Mouse (Mus musculus) kidney, adult 2 months (tissue): ENCODE data around the gene Gm5538. TPM values are rescaled to one million over a fixed set of nuclear protein-coding genes. Genes with fewer than 3 reads are reported as not detected.

Experiments
- DNase-seq: peaks from one replicate; pipeline ENCODE4 v3.0.0; 2021
- H3K27ac ChIP-seq: fragments of 200-500 bp; 2 replicates; pipeline ENCODE4 v1.5.1; 2012; ENCODE audit warnings: low read depth, low read length, control low read depth, inconsistent platforms; ENCODE audit not compliant: insufficient read depth
- H3K27me3 ChIP-seq: fragments of 200-500 bp; replicated peaks from 2 replicates; pipeline ENCODE4 v1.6.1; 2012; ENCODE audit warnings: mild to moderate bottlenecking, moderate library complexity, low read length, inconsistent platforms; ENCODE audit not compliant: control insufficient read depth, insufficient read depth
- H3K36me3 ChIP-seq: fragments of 200-500 bp; 2 replicates; pipeline ENCODE4 v1.6.1; 2012; ENCODE audit warnings: mild to moderate bottlenecking, moderate library complexity, low read length, inconsistent platforms; ENCODE audit not compliant: control insufficient read depth, insufficient read depth
- H3K4me1 ChIP-seq: fragments of 200-500 bp; 2 replicates; pipeline ENCODE4 v1.6.1; 2011; ENCODE audit warnings: low read length; ENCODE audit not compliant: control insufficient read depth, insufficient read depth
- H3K4me3 ChIP-seq: fragments of 200-500 bp; 2 replicates; pipeline ENCODE4 v1.5.1; 2011; ENCODE audit warnings: mild to moderate bottlenecking, low read depth, low read length, control low read depth; ENCODE audit not compliant: insufficient read depth
- CTCF ChIP-seq: fragments of 200-500 bp; conservative IDR thresholded peaks from 2 replicates; pipeline ENCODE4 v1.5.1; 2011; ENCODE audit warnings: low read depth, mild to moderate bottlenecking, control low read depth, low read length, moderate library complexity, mixed read lengths; ENCODE audit not compliant: insufficient read depth, insufficient read length
- POLR2A ChIP-seq: fragments of 200-500 bp; IDR thresholded peaks from one replicate; pipeline ENCODE4 v1.6.1; 2011; ENCODE audit warnings: low read depth, low read length, control low read depth
- WGBS: fragments of 180-500 bp; shearing (Covaris S2); methylation state at CpG from one replicate; pipeline ENCODE4 v1.1.7; 2018; 5-methylcytosine and 5-hydroxymethylcytosine counted together
- polyA plus RNA-seq: library from polyadenylated mRNA; depleted of rRNA; stranded (reverse); fragments of >200 nt; gene quantifications from 2 replicates; pipeline ENCODE4 v1.2.3, GENCODE M21; 2012; rRNA removed

Gene Gm5538
- polyA plus RNA-seq = not detected in 2 replicates

- WGBS = 84% methylated on average over 2 of the region's 2 CpGs
- Histone ChIP-seq H3K27ac (no peak within 1 kb of the TSS), H3K4me3 (no peak within 1 kb of the TSS), H3K36me3 (no peaks in the 10 kb centered on the region), H3K4me1 (no peaks in the 10 kb centered on the region), H3K27me3 (no peaks in the 10 kb centered on the region)
- no peak for DNase-seq
- TF ChIP-seq CTCF = no peak
- no peak for TF ChIP-seq POLR2A
Measured at GRCm38 (mm10) chr3:59729490-59729889, at the start of gene Gm5538. Gene Gm5538, plus strand, starts transcription at chr3:59729790.

- Histone ChIP-seq H3K27me3 (no peaks in the 10 kb centered on the region), H3K4me3 (no peak overlapping the region), H3K36me3 (no peaks in the 10 kb centered on the region), H3K4me1 (no peaks in the 10 kb centered on the region), H3K27ac (no peak overlapping the region)
- TF ChIP-seq POLR2A = no peak
- no peak for TF ChIP-seq CTCF
- no peak for DNase-seq
- 78% methylated on average over 3 of the region's 3 CpGs for WGBS
Measured at GRCm38 (mm10) chr3:59697391-59697790, 32.2 kb upstream of the Gm5538 start.

GRCm38 (mm10) chr3:59702614-59703110 is 26.9 kb upstream of the Gm5538 start:
- 92% methylated on average over 1 of the region's 1 CpGs for WGBS
- DNase-seq = no peak
- Histone ChIP-seq H3K4me3 (no peak overlapping the region), H3K27ac (no peak overlapping the region), H3K4me1 (no peaks in the 10 kb centered on the region), H3K27me3 (no peaks in the 10 kb centered on the region), H3K36me3 (no peaks in the 10 kb centered on the region)
- TF ChIP-seq CTCF (no peak), POLR2A (no peak)

GRCm38 (mm10) chr3:59739866-59740265 is 10.3 kb downstream of the Gm5538 start:
- Histone ChIP-seq H3K36me3 (no peaks in the 10 kb centered on the region), H3K27me3 (no peaks in the 10 kb centered on the region), H3K27ac (no peak overlapping the region), H3K4me3 (no peak overlapping the region), H3K4me1 (no peaks in the 10 kb centered on the region)
- WGBS = 97% methylated on average over 1 of the region's 1 CpGs
- TF ChIP-seq POLR2A = no peak
- no peak for TF ChIP-seq CTCF
- no peak for DNase-seq

GRCm38 (mm10) chr3:59744181-59744580 is 14.6 kb downstream of the Gm5538 start:
- H3K27ac ChIP-seq = no peak overlapping the region
- no peaks in the 10 kb centered on the region for H3K4me1 ChIP-seq
- DNase-seq = no peak
- WGBS = 13% methylated on average over 2 of the region's 2 CpGs
- no peak for TF ChIP-seq POLR2A
- TF ChIP-seq CTCF = no peak
- no peaks in the 10 kb centered on the region for H3K36me3 ChIP-seq
- H3K4me3 ChIP-seq = no peak overlapping the region
- no peaks in the 10 kb centered on the region for H3K27me3 ChIP-seq

Other genes with a start within 250 kb of the Gm5538 start
- gene Gm8298, start 131.3 kb downstream of the Gm5538 start, polyA plus RNA-seq = not detected in 2 replicates
- gene C130079G13Rik, start 195.4 kb downstream of the Gm5538 start, polyA plus RNA-seq = not detected in 2 replicates